ENCODE assay signal across 25 mouse cellular contexts in the genomic region with DNA sequence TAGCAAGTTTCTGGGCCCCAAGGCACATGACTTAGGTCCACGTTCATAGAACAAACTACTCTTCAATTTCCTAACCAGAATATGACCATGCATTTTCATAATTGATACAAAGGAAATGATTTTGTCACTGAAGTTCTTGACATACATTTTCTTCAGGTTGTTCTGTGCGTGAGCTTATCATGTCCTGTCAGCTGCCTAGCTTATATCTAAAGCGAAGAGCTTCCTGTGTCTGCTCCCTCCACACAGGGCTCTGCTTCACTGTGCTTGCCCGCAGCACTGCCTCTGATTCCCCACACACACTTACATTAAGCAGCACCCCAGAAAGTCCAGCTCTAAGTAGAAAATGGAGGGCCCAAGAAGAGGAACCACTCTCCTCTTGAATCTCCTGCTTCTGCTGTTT.
DNase-seq lines count a peak whose midpoint lies in the region; ATAC-seq and TF ChIP-seq lines count a peak whose summit lies in the region.
"Had no signal": no experiment of that assay in that cellular context is flagged by ENCODE, and none has a peak within 500 bp of the region (broad histone marks: within the 10 kb centered on the region; RNA-seq: fewer than 3 reads in every experiment).

No protein-coding gene starts in this region.

- no peak overlapping the region for H3K4me3 ChIP-seq in liver, embryonic 12.5 days
- no peak overlapping the region for H3K4me3 ChIP-seq in MEL (ENCODE audit: control insufficient read depth in 1 of 2, insufficient read depth in 1 of 2, low read depth in 2 of 2, low read length in 2 of 2)
- H3K4me3 ChIP-seq in embryonic facial prominence, embryonic 13.5 days, result no peak overlapping the region
- H3K4me3 ChIP-seq in gastrocnemius, adult 2 months, result no peak overlapping the region
- H3K4me3 ChIP-seq: heart, embryonic 15.5 days; liver, embryonic 15.5 days; midbrain, embryonic 12.5 days had no signal

- H3K27ac ChIP-seq in liver, embryonic 12.5 days, result no peak overlapping the region
- H3K27ac ChIP-seq in MEL (ENCODE audit: control insufficient read depth, low read depth, low read length), result peak overlapping the region; percentile 62
- H3K27ac ChIP-seq in embryonic facial prominence, embryonic 13.5 days, result peak overlapping the region; percentile 48; the same call in 1 of the 2 replicates
- H3K27ac ChIP-seq in gastrocnemius, adult 2 months, result no peak overlapping the region
- H3K27ac ChIP-seq: heart, embryonic 15.5 days; hindbrain, embryonic 14.5 days; liver, embryonic 15.5 days; macrophage; midbrain, embryonic 12.5 days had no signal

- TF ChIP-seq RAD21 in MEL (IDR thresholded peaks at IDR 0.05; ENCODE audit: low read depth, low read length), result no peak; the same call in 1 of the 2 replicates

- TF ChIP-seq EP300 in MEL (IDR thresholded peaks at IDR 0.05; ENCODE audit: low read depth in 1 of 2, low read length in 2 of 2), result peak; percentile 70 to 76

- intact Hi-C loops in gastrocnemius, adult 2 months (cut with DNase I), result no loop called here

- TF ChIP-seq POLR2A in MEL (IDR thresholded peaks at IDR 0.05; ENCODE audit: control insufficient read depth in 1 of 2, insufficient read depth in 1 of 2, low read depth in 1 of 2, low read length in 2 of 2, poor library complexity in 1 of 2), result no peak

- 0 out of 2 replicates have a peak, but pooled peaks have one; percentile 42 for ATAC-seq in liver, embryonic 12.5 days
- ATAC-seq in embryonic facial prominence, embryonic 13.5 days (ENCODE audit: insufficient number of reproducible peaks, insufficient read depth, low FRiP score, low TSS enrichment, low read depth), result no peak
- ATAC-seq in CD4-positive, CD25-positive, alpha-beta regulatory T cell, adult 4 months, result no peak
- ATAC-seq: forebrain, embryonic 14.5 days; inflammation-experienced regulatory T-cells, adult 6 months; lung, postnatal 0 days had no signal

- TF ChIP-seq CTCF in MEL (IDR thresholded peaks at IDR 0.05 in 2 of 3, conservative IDR thresholded peaks at IDR 0.05 in 1 of 3; ENCODE audit: control insufficient read depth in 1 of 3, insufficient read depth in 1 of 3, low read depth in 2 of 3, low read length in 3 of 3, poor library complexity in 1 of 3, severe bottlenecking in 1 of 3), result no peak
- TF ChIP-seq CTCF in gastrocnemius, adult 2 months (IDR thresholded peaks at IDR 0.05), result no peak

- WGBS in liver, embryonic 12.5 days (ENCODE audit: insufficient replicate concordance), result 29% methylated on average over 4 of the region's 4 CpGs
- 83% methylated on average over 4 of the region's 4 CpGs for WGBS in embryonic facial prominence, embryonic 13.5 days

- no peak overlapping the region for H3K4me2 ChIP-seq in liver, embryonic 12.5 days
- H3K4me2 ChIP-seq in embryonic facial prominence, embryonic 13.5 days, result no peak overlapping the region
- H3K4me2 ChIP-seq: heart, embryonic 15.5 days; hindbrain, embryonic 14.5 days; liver, embryonic 15.5 days; midbrain, embryonic 12.5 days had no signal

- H3K4me1 ChIP-seq in liver, embryonic 12.5 days, result no peaks in the 10 kb centered on the region
- H3K4me1 ChIP-seq in MEL (ENCODE audit: control insufficient read depth in 1 of 2, insufficient read depth in 2 of 2, low read length in 2 of 2), result peaks cover 10% of the 10 kb centered on the region in 2 experiments; a peak in 3 of 4 replicates
- H3K4me1 ChIP-seq in embryonic facial prominence, embryonic 13.5 days, result peaks cover 27% of the 10 kb centered on the region
- H3K4me1 ChIP-seq: liver, embryonic 15.5 days; midbrain, embryonic 12.5 days had no signal

- H3K9ac ChIP-seq in liver, embryonic 12.5 days, result no peak overlapping the region
- H3K9ac ChIP-seq in MEL (ENCODE audit: control insufficient read depth, low read depth, low read length, poor library complexity, severe bottlenecking), result no peak overlapping the region
- no peak overlapping the region for H3K9ac ChIP-seq in embryonic facial prominence, embryonic 13.5 days
- H3K9ac ChIP-seq: heart, embryonic 15.5 days; hindbrain, embryonic 14.5 days; liver, embryonic 15.5 days; midbrain, embryonic 12.5 days had no signal

- H3K9me3 ChIP-seq in liver, embryonic 12.5 days (replicated peaks), result no peaks in the 10 kb centered on the region
- no peaks in the 10 kb centered on the region for H3K9me3 ChIP-seq in MEL (replicated peaks; ENCODE audit: insufficient read depth, low read length)
- H3K9me3 ChIP-seq in embryonic facial prominence, embryonic 13.5 days, result no peaks in the 10 kb centered on the region
- H3K9me3 ChIP-seq: heart, embryonic 15.5 days; liver, embryonic 15.5 days; midbrain, embryonic 12.5 days had no signal

- H3K36me3 ChIP-seq in liver, embryonic 12.5 days, result no peaks in the 10 kb centered on the region
- peaks cover 17 to 24% of the 10 kb centered on the region in 2 experiments for H3K36me3 ChIP-seq in MEL (ENCODE audit: control insufficient read depth in 1 of 2, insufficient read depth in 2 of 2, low read length in 2 of 2)
- peaks cover 16% of the 10 kb centered on the region for H3K36me3 ChIP-seq in embryonic facial prominence, embryonic 13.5 days
- H3K36me3 ChIP-seq: liver, embryonic 15.5 days; midbrain, embryonic 12.5 days had no signal

- H3K79me2 ChIP-seq in MEL (ENCODE audit: control insufficient read depth, insufficient read depth, low read length, poor library complexity), result no peaks in the 10 kb centered on the region

- no peaks in the 10 kb centered on the region for H3K27me3 ChIP-seq in liver, embryonic 12.5 days (replicated peaks)
- no peaks in the 10 kb centered on the region for H3K27me3 ChIP-seq in MEL (ENCODE audit: control insufficient read depth in 1 of 2, insufficient read depth in 2 of 2, low read length in 2 of 2)
- H3K27me3 ChIP-seq in embryonic facial prominence, embryonic 13.5 days, result no peaks in the 10 kb centered on the region
- H3K27me3 ChIP-seq: heart, embryonic 15.5 days; liver, embryonic 15.5 days; midbrain, embryonic 12.5 days had no signal

- DNase-seq in liver, result no peak
- peak; percentile 82 for DNase-seq in MEL (ENCODE audit: low read depth, low spot score)
- peak; percentile 36 to 44 for DNase-seq in thymus, postnatal 10 days (ENCODE audit: low spot score in 2 of 2)
- no peak for DNase-seq in cerebellum, adult 11 months
- DNase-seq in gastrocnemius, adult 2 months, result no peak
- DNase-seq: cerebellum, adult 11-12 months; cerebellum, postnatal 10 days; gastrocnemius, postnatal 10 days; heart, adult 18-20 months; heart, postnatal 36 days; kidney, adult 18-20 months; kidney, postnatal 4 days; layer of hippocampus, adult 9-11 months; right cerebral cortex, postnatal 14 days had no signal

TF ChIP-seq in MEL, 35 proteins besides CTCF, POLR2A, EP300 and RAD21 (continues in another document):
- TF ChIP-seq USF1 (IDR thresholded peaks at IDR 0.05; ENCODE audit: low read depth, low read length) (no peak), BHLHE40 (IDR thresholded peaks at IDR 0.05; ENCODE audit: borderline replicate concordance, low read depth, low read length) (no peak), SMC3 (IDR thresholded peaks at IDR 0.05; ENCODE audit: low read depth, low read length) (peak; percentile 10; the same call in 1 of the 2 replicates), NRF1 (IDR thresholded peaks at IDR 0.05; ENCODE audit: insufficient read depth, low read depth, low read length, poor library complexity, severe bottlenecking) (no peak), CHD2 (IDR thresholded peaks at IDR 0.05; ENCODE audit: low read length) (no peak), MXI1 (IDR thresholded peaks at IDR 0.05; ENCODE audit: low read depth, low read length) (no peak), MEF2A (IDR thresholded peaks at IDR 0.05; ENCODE audit: extremely low read depth, insufficient replicate concordance, low read depth, low read length, poor library complexity, severe bottlenecking) (no peak), RCOR1 (IDR thresholded peaks at IDR 0.05; ENCODE audit: low read depth, low read length) (peak; percentile 75; the same call in 1 of the 2 replicates), TAL1 (IDR thresholded peaks at IDR 0.05; ENCODE audit: low read length) (peak; percentile 80), MYB (IDR thresholded peaks at IDR 0.05; ENCODE audit: low read depth, low read length) (no peak), POLR2AphosphoS2 (IDR thresholded peaks at IDR 0.05; ENCODE audit: low read length) (no peak), ZKSCAN1 (IDR thresholded peaks at IDR 0.05; ENCODE audit: low read depth, low read length) (no peak), CHD1 (IDR thresholded peaks at IDR 0.05; ENCODE audit: low read depth, low read length) (no peak), POLR2AphosphoS5 (IDR thresholded peaks at IDR 0.05; ENCODE audit: borderline replicate concordance, low read depth, low read length) (no peak), MYC (IDR thresholded peaks at IDR 0.05; ENCODE audit: low read depth, low read length) (no peak), USF2 (IDR thresholded peaks at IDR 0.05; ENCODE audit: borderline replicate concordance in 1 of 2, insufficient read depth in 1 of 2, low read depth in 1 of 2, low read length in 2 of 2) (no peak), MAX (IDR thresholded peaks at IDR 0.05; ENCODE audit: low read length) (no peak; the same call in 1 of the 2 replicates), TBP (IDR thresholded peaks at IDR 0.05; ENCODE audit: low read depth, low read length) (peak; percentile 64; the same call in 1 of the 2 replicates), NELFE (IDR thresholded peaks at IDR 0.05; ENCODE audit: low read depth, low read length) (no peak), E2F4 (IDR thresholded peaks at IDR 0.05; ENCODE audit: borderline replicate concordance, low read depth, low read length) (no peak), ZNF384 (IDR thresholded peaks at IDR 0.05; ENCODE audit: low read depth, low read length) (no peak), UBTF (IDR thresholded peaks at IDR 0.05; ENCODE audit: borderline replicate concordance, insufficient read depth, low read depth, low read length) (no peak), TCF12 (IDR thresholded peaks at IDR 0.05; ENCODE audit: low read depth, low read length) (peak; percentile 79), GABPA (IDR thresholded peaks at IDR 0.05; ENCODE audit: low read depth, low read length) (no peak), SIN3A (IDR thresholded peaks at IDR 0.05; ENCODE audit: low read length) (no peak), ETS1 (IDR thresholded peaks at IDR 0.05; ENCODE audit: low read depth, low read length) (peak; percentile 65; the same call in 1 of the 2 replicates), MAZ (IDR thresholded peaks at IDR 0.05; ENCODE audit: low read depth, low read length) (no peak), GATA1 (IDR thresholded peaks at IDR 0.05; ENCODE audit: low read depth, low read length) (peak; percentile 91), ZC3H11A (IDR thresholded peaks at IDR 0.05; ENCODE audit: low read depth, low read length) (no peak), JUND (IDR thresholded peaks at IDR 0.05; ENCODE audit: low read depth, low read length) (no peak), MAFK (IDR thresholded peaks at IDR 0.05; ENCODE audit: borderline replicate concordance, low read depth, low read length) (no peak), HCFC1 (IDR thresholded peaks at IDR 0.05; ENCODE audit: low read depth, low read length) (no peak)

Comparison
In these comparisons a context has a peak if more than half of its experiments do, and no peak if none do; other contexts are left out.
1. H3K27ac ChIP-seq: peak in MEL (single experiment) and embryonic facial prominence, embryonic 13.5 days (single experiment); none in liver, embryonic 12.5 days (single experiment) and gastrocnemius, adult 2 months (single experiment).
2. DNase-seq: peak in MEL (single experiment) and thymus, postnatal 10 days (2 of 2); none in liver (single experiment), cerebellum, adult 11 months (single experiment) and gastrocnemius, adult 2 months (single experiment).